15 mouse cellular contexts compared by ENCODE assay signal in the genomic region with DNA sequence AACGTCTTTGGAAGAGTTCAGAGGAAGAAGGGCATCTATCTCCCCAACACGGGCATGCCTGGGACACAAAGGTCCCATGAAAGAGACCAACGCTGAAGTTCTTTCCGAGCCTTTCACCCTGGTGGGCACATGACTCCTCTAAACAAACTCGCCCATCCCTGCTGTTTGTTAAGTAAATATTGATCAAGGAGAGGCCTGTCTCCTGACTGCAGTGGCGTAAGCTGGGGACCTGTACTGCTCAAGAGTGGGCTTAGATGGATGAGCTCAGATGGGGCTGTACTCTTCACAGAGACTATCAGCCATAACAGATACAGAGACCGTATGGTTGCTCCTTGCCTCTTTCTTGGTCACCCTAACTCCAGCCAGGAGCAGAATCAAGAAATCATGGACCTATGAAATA. TPM values are rescaled to one million over a fixed set of nuclear protein-coding genes. Genes with fewer than 3 reads are reported as not detected.
DNase-seq lines count a peak whose midpoint lies in the region; ATAC-seq and TF ChIP-seq lines count a peak whose summit lies in the region.
"Had no signal": no experiment of that assay in that cellular context is flagged by ENCODE, and none has a peak within 500 bp of the region (broad histone marks: within the 10 kb centered on the region; RNA-seq: fewer than 3 reads in every experiment).

No protein-coding gene starts in this region.

- H3K4me2 ChIP-seq in hindbrain, embryonic 16.5 days (ENCODE audit: low read length) = no peak overlapping the region
- 0 out of 2 replicates have a peak overlapping the region, but pooled peaks have one; percentile 8 for H3K4me2 ChIP-seq in neural tube, embryonic 12.5 days (replicated peaks)
- no peak overlapping the region for H3K4me2 ChIP-seq in midbrain, embryonic 15.5 days
- H3K4me2 ChIP-seq: limb, embryonic 13.5 days had no signal

- intact Hi-C loops in heart, adult 2 months (cut with DNase I) = loop anchor here (5.0 kb wide), 1 partner anchor 38 kb away; no protein-coding TSS in a partner anchor
- intact Hi-C loops in heart, postnatal 14 days (cut with DNase I) = loop anchor here (5.0 kb wide), 1 partner anchor 43 kb away; the partner anchor contains the start of gene Prox1

- DNase-seq in heart, adult 2 months = no peak
- DNase-seq in heart, postnatal 14 days = no peak
- DNase-seq in hindbrain, embryonic 10.5 days (ENCODE audit: low spot score) = no peak
- no peak for DNase-seq in neural tube, embryonic 10.5 days (ENCODE audit: extremely low spot score, low spot score)
- DNase-seq in left cerebral cortex, adult 9 months (ENCODE audit: low spot score in 2 of 2) = no peak
- DNase-seq: adrenal gland, postnatal 25 days; cerebellum, adult 8-10 months; kidney, adult 8-10 months; lung, postnatal 10 days had no signal

- no peaks in the 10 kb centered on the region for H3K79me2 ChIP-seq in heart, adult 2 months (replicated peaks; ENCODE audit: control insufficient read depth, insufficient read depth, low read length)

- WGBS in heart, adult 2 months = 66% methylated on average over 7 of the region's 7 CpGs
- WGBS in hindbrain, embryonic 10.5 days = 29% methylated on average over 7 of the region's 7 CpGs
- WGBS in hindbrain, embryonic 16.5 days = 34% methylated on average over 7 of the region's 7 CpGs
- WGBS in neural tube, embryonic 12.5 days = 25% methylated on average over 7 of the region's 7 CpGs
- WGBS in midbrain, embryonic 15.5 days = 47% methylated on average over 7 of the region's 7 CpGs

- TF ChIP-seq CTCF in heart, adult 2 months (IDR thresholded peaks at IDR 0.05) = no peak

- H3K9ac ChIP-seq in heart, adult 2 months (ENCODE audit: low read depth, low read length) = no peak overlapping the region
- H3K9ac ChIP-seq in hindbrain, embryonic 16.5 days (ENCODE audit: low read depth, low read length) = no peak overlapping the region
- no peak overlapping the region for H3K9ac ChIP-seq in neural tube, embryonic 12.5 days
- no peak overlapping the region for H3K9ac ChIP-seq in midbrain, embryonic 15.5 days
- H3K9ac ChIP-seq: forebrain, embryonic 13.5 days; limb, embryonic 13.5 days had no signal

- peaks cover 5% of the 10 kb centered on the region; the same call in 1 of the 2 replicates for H3K4me1 ChIP-seq in heart, adult 2 months (ENCODE audit: control insufficient read depth, insufficient read depth, low read length)
- H3K4me1 ChIP-seq in hindbrain, embryonic 10.5 days (replicated peaks) = peaks cover 80% of the 10 kb centered on the region
- peaks cover 6% of the 10 kb centered on the region for H3K4me1 ChIP-seq in hindbrain, embryonic 16.5 days (ENCODE audit: control insufficient read depth, insufficient read depth, low read depth, low read length)
- peaks cover 50% of the 10 kb centered on the region for H3K4me1 ChIP-seq in neural tube, embryonic 12.5 days
- H3K4me1 ChIP-seq in midbrain, embryonic 15.5 days = peaks cover 36% of the 10 kb centered on the region

- no peak for TF ChIP-seq POLR2A in heart, adult 2 months (IDR thresholded peaks at IDR 0.05; ENCODE audit: insufficient read depth, low read depth, low read length)

- H3K27me3 ChIP-seq in heart, adult 2 months (ENCODE audit: control insufficient read depth, insufficient read depth, low read length) = no peaks in the 10 kb centered on the region
- H3K27me3 ChIP-seq in hindbrain, embryonic 10.5 days (ENCODE audit: insufficient read depth, poor library complexity, severe bottlenecking) = peaks cover 2% of the 10 kb centered on the region; the same call in 1 of the 2 replicates
- H3K27me3 ChIP-seq in hindbrain, embryonic 16.5 days (replicated peaks; ENCODE audit: control insufficient read depth, insufficient read depth, low read length) = no peaks in the 10 kb centered on the region; the same call in 1 of the 2 replicates
- no peaks in the 10 kb centered on the region for H3K27me3 ChIP-seq in neural tube, embryonic 12.5 days (replicated peaks)
- H3K27me3 ChIP-seq in midbrain, embryonic 15.5 days (replicated peaks) = no peaks in the 10 kb centered on the region

- no peak for TF ChIP-seq EP300 in heart, adult 2 months (IDR thresholded peaks at IDR 0.05; ENCODE audit: insufficient read depth, low read depth, low read length)

- no peak for ATAC-seq in hindbrain, embryonic 16.5 days
- ATAC-seq in neural tube, embryonic 12.5 days (ENCODE audit: low FRiP score, low read depth) = no peak
- ATAC-seq in midbrain, embryonic 15.5 days (replicated peaks) = peak; percentile 51; the same call in 1 of the 2 replicates
- ATAC-seq: forebrain, embryonic 13.5 days had no signal

- H3K9me3 ChIP-seq in hindbrain, embryonic 10.5 days = no peaks in the 10 kb centered on the region
- no peaks in the 10 kb centered on the region for H3K9me3 ChIP-seq in hindbrain, embryonic 16.5 days (ENCODE audit: control insufficient read depth, low read length)
- no peaks in the 10 kb centered on the region for H3K9me3 ChIP-seq in neural tube, embryonic 12.5 days
- H3K9me3 ChIP-seq in midbrain, embryonic 15.5 days = no peaks in the 10 kb centered on the region
- H3K9me3 ChIP-seq: forebrain, embryonic 13.5 days; limb, embryonic 13.5 days had no signal

- peaks cover 2% of the 10 kb centered on the region; the same call in 1 of the 2 replicates for H3K36me3 ChIP-seq in heart, adult 2 months (ENCODE audit: control insufficient read depth, insufficient read depth, low read length)
- peaks cover 19% of the 10 kb centered on the region; the same call in 1 of the 2 replicates for H3K36me3 ChIP-seq in hindbrain, embryonic 10.5 days
- no peaks in the 10 kb centered on the region for H3K36me3 ChIP-seq in hindbrain, embryonic 16.5 days (ENCODE audit: control insufficient read depth, insufficient read depth, low read length)
- peaks cover 19% of the 10 kb centered on the region; the same call in 1 of the 2 replicates for H3K36me3 ChIP-seq in neural tube, embryonic 12.5 days
- H3K36me3 ChIP-seq in midbrain, embryonic 15.5 days (replicated peaks) = no peaks in the 10 kb centered on the region
- H3K36me3 ChIP-seq: limb, embryonic 13.5 days had no signal

- no peak overlapping the region for H3K4me3 ChIP-seq in heart, adult 2 months
- no peak overlapping the region for H3K4me3 ChIP-seq in hindbrain, embryonic 10.5 days
- no peak overlapping the region for H3K4me3 ChIP-seq in hindbrain, embryonic 16.5 days (ENCODE audit: low read length)
- no peak overlapping the region for H3K4me3 ChIP-seq in neural tube, embryonic 12.5 days
- H3K4me3 ChIP-seq in midbrain, embryonic 15.5 days = no peak overlapping the region
- H3K4me3 ChIP-seq: forebrain, embryonic 13.5 days; limb, embryonic 13.5 days had no signal

- peak overlapping the region; percentile 86 for H3K27ac ChIP-seq in heart, adult 2 months
- H3K27ac ChIP-seq in hindbrain, embryonic 10.5 days = peak overlapping the region; percentile 77
- no peak overlapping the region for H3K27ac ChIP-seq in hindbrain, embryonic 16.5 days (ENCODE audit: low read depth, low read length)
- no peak overlapping the region for H3K27ac ChIP-seq in neural tube, embryonic 12.5 days
- no peak overlapping the region for H3K27ac ChIP-seq in midbrain, embryonic 15.5 days
- H3K27ac ChIP-seq: forebrain, embryonic 13.5 days; limb, embryonic 13.5 days had no signal

RNA-seq across cellular contexts. Expression of gene Prox1, which starts 41.0 kb away (rescaled TPM):
- 10 to 100 TPM; 46.2 to 57.3 TPM for total RNA-seq in heart, adult 2 months (2021)
- 12.1 and 21.7 TPM in 2 replicates for polyA plus RNA-seq in heart, adult 2 months (2012; rRNA removed)
- total RNA-seq in heart, postnatal 14 days (2021) = 10 to 100 TPM; 39.5 to 43.6 TPM
- 7.5 and 9.4 TPM in 2 replicates for polyA plus RNA-seq in hindbrain, embryonic 10.5 days (2016; fragmentation: Nextera tagmentation; extraction: Ambion mirVana)
- polyA plus RNA-seq in hindbrain, embryonic 16.5 days (2015; fragmentation: Nextera tagmentation; extraction: Ambion mirVana) = 6.1 and 6.9 TPM in 2 replicates
- polyA plus RNA-seq in neural tube, embryonic 12.5 days (2016; fragmentation: Nextera tagmentation; extraction: Ambion mirVana) = 17.7 and 18.6 TPM in 2 replicates
- polyA plus RNA-seq in midbrain, embryonic 15.5 days (2015; fragmentation: Nextera tagmentation; extraction: Ambion mirVana) = 11.1 and 14.1 TPM in 2 replicates
- total RNA-seq: megakaryocyte-erythroid progenitor cell, adult 5-6 weeks had no signal

Comparison
In these comparisons a context has a peak if more than half of its experiments do, and no peak if none do; other contexts are left out.
1. H3K27ac ChIP-seq: peak in heart, adult 2 months (single experiment) and hindbrain, embryonic 10.5 days (single experiment); none in hindbrain, embryonic 16.5 days (single experiment), neural tube, embryonic 12.5 days (single experiment) and midbrain, embryonic 15.5 days (single experiment).